Mouse (Mus musculus) heart, adult 8-10 months (tissue): Measurements from ENCODE around the gene Tmem131l. TPM values are rescaled to one million over a fixed set of nuclear protein-coding genes. Genes with fewer than 3 reads are reported as not detected.
A peak's percentile ranks its signal among the peaks of the same experiment; 100 is the strongest.

Experiments
- DNase-seq: peaks from one replicate; pipeline ENCODE4 v3.0.0; 2022; ENCODE audit warnings: low spot score
- total RNA-seq, 4 experiments: library from RNA; stranded (reverse); gene quantifications; 2 replicates each; pipeline ENCODE4 v1.2.4; 2022

Tmem131l gene
- total RNA-seq, 4 experiments from 2014 or later, result 17.6 to 25.0 (median 21.0) TPM

GRCm38 (mm10) chr3:84015484-84016016 is 24.4 kb downstream of the Tmem131l start:
- no peak for DNase-seq

- DNase-seq, result no peak
Measured at GRCm38 (mm10) chr3:84010995-84011663, 28.8 kb downstream of the Tmem131l start.

GRCm38 (mm10) chr3:84005989-84006388 is 34.0 kb downstream of the Tmem131l start:
- no peak for DNase-seq

- DNase-seq, result no peak
Measured at GRCm38 (mm10) chr3:84004330-84005090, 35.5 kb downstream of the Tmem131l start.

- no peak for DNase-seq
Measured at GRCm38 (mm10) chr3:84002433-84003090, 37.4 kb downstream of the Tmem131l start.

- DNase-seq, result no peak
Measured at GRCm38 (mm10) chr3:83997563-83997962, 42.4 kb downstream of the Tmem131l start.

GRCm38 (mm10) chr3:83997036-83997435 is 42.9 kb downstream of the Tmem131l start:
- no peak for DNase-seq

- DNase-seq, result no peak
Measured at GRCm38 (mm10) chr3:83996086-83996485, 43.9 kb downstream of the Tmem131l start.

- DNase-seq, result no peak
Measured at GRCm38 (mm10) chr3:83995254-83995830, 44.6 kb downstream of the Tmem131l start.

- DNase-seq, result no peak
Measured at GRCm38 (mm10) chr3:83994217-83994839, 45.6 kb downstream of the Tmem131l start.

GRCm38 (mm10) chr3:83993089-83993516 is 46.9 kb downstream of the Tmem131l start:
- peak; percentile 81 for DNase-seq

- DNase-seq, result no peak
Measured at GRCm38 (mm10) chr3:83991691-83992524, 48.1 kb downstream of the Tmem131l start.

- DNase-seq, result no peak
Measured at GRCm38 (mm10) chr3:83988214-83988613, 51.8 kb downstream of the Tmem131l start.

GRCm38 (mm10) chr3:83987533-83988112 is 52.4 kb downstream of the Tmem131l start:
- DNase-seq, result no peak

- no peak for DNase-seq
Measured at GRCm38 (mm10) chr3:83986740-83987139, 53.2 kb downstream of the Tmem131l start.

GRCm38 (mm10) chr3:83985426-83985825 is 54.5 kb downstream of the Tmem131l start:
- no peak for DNase-seq

GRCm38 (mm10) chr3:83984379-83984778 is 55.6 kb downstream of the Tmem131l start:
- no peak for DNase-seq

- DNase-seq, result no peak
Measured at GRCm38 (mm10) chr3:83982821-83983220, 57.2 kb downstream of the Tmem131l start.

- no peak for DNase-seq
Measured at GRCm38 (mm10) chr3:83980231-83980872, 59.6 kb downstream of the Tmem131l start.
